Mouse (Mus musculus) CH12.LX (cell line): ENCODE measurements around the gene Kirrel3. TPM values are rescaled to one million over a fixed set of nuclear protein-coding genes. Genes with fewer than 3 reads are reported as not detected.

Experiments
- DNase-seq: peaks from one replicate; pipeline ENCODE4 v3.0.0-alpha.2; 2013; ENCODE audit errors: extremely low read depth
- H3K27ac ChIP-seq: 2 replicates; pipeline ENCODE4 v1.5.1; 2012; ENCODE audit warnings: low read depth, mild to moderate bottlenecking, control low read depth, moderate library complexity; ENCODE audit not compliant: insufficient read depth
- H3K27me3 ChIP-seq: replicated peaks from 2 replicates; pipeline ENCODE3; 2012; ENCODE audit warnings: inconsistent platforms
- H3K36me3 ChIP-seq, 2 experiments: replicated peaks in 1 of 2; 2 replicates each; pipeline versions ENCODE3 to v1.6.1; 2012; ENCODE audit warnings: inconsistent platforms in 1 of 2, low read length in 1 of 2, mild to moderate bottlenecking in 1 of 2, mixed read lengths in 1 of 2, moderate library complexity in 1 of 2; ENCODE audit not compliant: control insufficient read depth in 1 of 2, insufficient read depth in 1 of 2
- H3K4me1 ChIP-seq, 2 experiments: 2 replicates each; pipeline ENCODE4 v1.6.1; 2012; ENCODE audit warnings: inconsistent platforms in 1 of 2, moderate library complexity in 1 of 2; ENCODE audit not compliant: insufficient read depth in 2 of 2, control insufficient read depth in 1 of 2
- H3K4me2 ChIP-seq: 2 replicates; pipeline ENCODE4 v1.6.1; 2012; ENCODE audit warnings: low read depth, mild to moderate bottlenecking, control low read depth; ENCODE audit not compliant: poor library complexity, insufficient read depth, severe bottlenecking
- H3K4me3 ChIP-seq, 3 experiments: fragments of 150-350 bp in 1 of 3; sonication (generic) in 1 of 3; replicated peaks in 1 of 3; 2 replicates each; pipeline versions ENCODE3 to v1.5.1; 2011 to 2012; ENCODE audit warnings: low read depth in 2 of 3, low read length in 2 of 3, mild to moderate bottlenecking in 2 of 3, moderate library complexity in 2 of 3, control low read depth in 1 of 3, improper control_type of control experiment in 1 of 3, inconsistent platforms in 1 of 3, mixed read lengths in 1 of 3; ENCODE audit not compliant: poor library complexity in 1 of 3
- H3K79me2 ChIP-seq: replicated peaks from 2 replicates; pipeline ENCODE4 v1.6.1; 2012; ENCODE audit warnings: mild to moderate bottlenecking, moderate library complexity; ENCODE audit not compliant: control insufficient read depth, poor library complexity, insufficient read depth, severe bottlenecking; ENCODE audit errors: extremely low read depth
- H3K9ac ChIP-seq: 2 replicates; pipeline ENCODE4 v1.6.1; 2012; ENCODE audit warnings: low read depth, mild to moderate bottlenecking, control low read depth, moderate library complexity; ENCODE audit not compliant: insufficient read depth
- H3K9me3 ChIP-seq: replicated peaks from 2 replicates; pipeline ENCODE3; 2012; ENCODE audit warnings: low read length, inconsistent platforms, mixed read lengths
- CHD1 ChIP-seq: IDR thresholded peaks from 2 replicates; pipeline ENCODE4 v1.6.1; 2012; ENCODE audit warnings: low read depth, low read length, improper control_type of control experiment, inconsistent platforms
- CHD2 ChIP-seq: IDR thresholded peaks from 2 replicates; pipeline ENCODE4 v1.6.1; 2011; ENCODE audit warnings: low read length, improper control_type of control experiment
- CTCF ChIP-seq, 2 experiments: IDR thresholded peaks in 1 of 2; conservative IDR thresholded peaks in 1 of 2; 2 replicates each; pipeline ENCODE4 v1.5.1; 2011 to 2012; ENCODE audit warnings: low read depth in 2 of 2, low read length in 2 of 2, improper control_type of control experiment in 1 of 2, inconsistent platforms in 1 of 2, mild to moderate bottlenecking in 1 of 2, moderate library complexity in 1 of 2
- E2F4 ChIP-seq: IDR thresholded peaks from 2 replicates; pipeline ENCODE4 v1.6.1; 2011; ENCODE audit warnings: low read depth, low read length, improper control_type of control experiment; ENCODE audit not compliant: insufficient replicate concordance
- EP300 ChIP-seq: IDR thresholded peaks from 2 replicates; pipeline ENCODE4 v1.6.1; 2011; ENCODE audit warnings: low read length, improper control_type of control experiment
- HCFC1 ChIP-seq: IDR thresholded peaks from 2 replicates; pipeline ENCODE4 v1.6.1; 2012; ENCODE audit warnings: low read depth, mild to moderate bottlenecking, inconsistent platforms, low read length, improper control_type of control experiment
- JUN ChIP-seq: IDR thresholded peaks from 2 replicates; pipeline ENCODE4 v1.6.1; 2011; ENCODE audit warnings: low read depth, mild to moderate bottlenecking, low read length, improper control_type of control experiment, moderate library complexity; ENCODE audit not compliant: insufficient read depth
- MEF2A ChIP-seq: IDR thresholded peaks from 2 replicates; pipeline ENCODE4 v1.6.1; 2014; ENCODE audit warnings: low read depth, mild to moderate bottlenecking, inconsistent platforms, low read length, improper control_type of control experiment, borderline replicate concordance
- MYC ChIP-seq: IDR thresholded peaks from 2 replicates; pipeline ENCODE4 v1.6.1; 2011; ENCODE audit warnings: low read depth, mild to moderate bottlenecking, improper control_type of control experiment, low read length
- NELFE ChIP-seq: IDR thresholded peaks from 2 replicates; pipeline ENCODE4 v1.6.1; 2011; ENCODE audit warnings: low read depth, low read length, improper control_type of control experiment
- PAX5 ChIP-seq: IDR thresholded peaks from 2 replicates; pipeline ENCODE4 v1.6.1; 2012; ENCODE audit warnings: low read length, inconsistent platforms, mixed read lengths
- POLR2A ChIP-seq: IDR thresholded peaks from 2 replicates; pipeline ENCODE4 v1.6.1; 2011; ENCODE audit warnings: low read depth, mild to moderate bottlenecking, improper control_type of control experiment, low read length
- POLR2AphosphoS2 ChIP-seq: IDR thresholded peaks from 2 replicates; pipeline ENCODE4 v1.6.1; 2011; ENCODE audit warnings: low read depth, low read length, improper control_type of control experiment
- RAD21 ChIP-seq: IDR thresholded peaks from 2 replicates; pipeline ENCODE4 v1.6.1; 2011; ENCODE audit warnings: low read depth, mild to moderate bottlenecking, low read length, improper control_type of control experiment, moderate library complexity
- SIN3A ChIP-seq: IDR thresholded peaks from 2 replicates; pipeline ENCODE4 v1.6.1; 2012; ENCODE audit warnings: low read length, improper control_type of control experiment, inconsistent platforms
- SMC3 ChIP-seq: IDR thresholded peaks from 2 replicates; pipeline ENCODE4 v1.6.1; 2011; ENCODE audit warnings: low read depth, low read length, improper control_type of control experiment
- TBP ChIP-seq: conservative IDR thresholded peaks from 2 replicates; pipeline ENCODE4 v1.6.1; 2011; ENCODE audit warnings: low read depth, low read length, improper control_type of control experiment
- TCF12 ChIP-seq: IDR thresholded peaks from 2 replicates; pipeline ENCODE4 v1.6.1; 2014; ENCODE audit warnings: low read depth, mild to moderate bottlenecking, inconsistent platforms, low read length, improper control_type of control experiment
- USF1 ChIP-seq: IDR thresholded peaks from 2 replicates; pipeline ENCODE4 v1.6.1; 2014; ENCODE audit warnings: low read depth, mild to moderate bottlenecking, inconsistent platforms, low read length, improper control_type of control experiment
- ZC3H11A ChIP-seq: IDR thresholded peaks from 2 replicates; pipeline ENCODE4 v1.6.1; 2012; ENCODE audit warnings: low read depth, mild to moderate bottlenecking, inconsistent platforms, low read length, improper control_type of control experiment
- ZMIZ1 ChIP-seq: IDR thresholded peaks from 2 replicates; pipeline ENCODE4 v1.6.1; 2012; ENCODE audit warnings: low read depth, mild to moderate bottlenecking, inconsistent platforms, low read length, improper control_type of control experiment
- ZNF384 ChIP-seq: IDR thresholded peaks from 2 replicates; pipeline ENCODE4 v1.6.1; 2012; ENCODE audit warnings: low read depth, low read length, improper control_type of control experiment, inconsistent platforms
- dilution Hi-C: fragments of 300-500 bp; cut with MboI; formaldehyde crosslinking; loops from 2 replicates; pipeline ENCODE4 v1.14.3; 2020; ENCODE audit warnings: low sequenced_read_pairs; ENCODE audit not compliant: extremely low pct_unique_long_range_greater_than_20kb, extremely low pct_ligation_motif_present
- in situ Hi-C: fragments of 300-500 bp; cut with MboI; formaldehyde crosslinking; loops from 3 replicates; pipeline ENCODE4 v1.14.3; 2019; ENCODE audit warnings: low sequenced_read_pairs, low pct_ligation_motif_present, low pct_unique_long_range_greater_than_20kb, mixed read lengths
- polyA plus RNA-seq: library from polyadenylated mRNA; unstranded; fragments of >175 nt; gene quantifications from 2 replicates; pipeline ENCODE4 v1.2.1, GENCODE M21; 2012; ENCODE audit warnings: low read depth; ENCODE audit not compliant: insufficient read length
- total RNA-seq, 2 experiments: library from RNA; depleted of rRNA; stranded (reverse); fragments of 300-350 nt in 1 of 2; fragments of >200 nt in 1 of 2; gene quantifications; 2 replicates each; pipeline ENCODE4 v1.2.3; 2012 to 2014

The Kirrel3 gene
- total and polyA plus RNA-seq, 3 experiments = not detected

- in situ Hi-C loops = no loop called here
- H3K9me3 ChIP-seq = no peaks in the 10 kb centered on the region
- H3K4me2 ChIP-seq = no peak overlapping the region
These were observed 484.3 kb downstream of the Kirrel3 start for GRCm38 (mm10) chr9:34969881-34970490.

GRCm38 (mm10) chr9:34974326-34974725, 488.6 kb downstream of the Kirrel3 start:
- H3K4me1 ChIP-seq = peaks cover 0 to 7% of the 10 kb centered on the region in 2 experiments; a peak in 3 of 4 replicates
- TF ChIP-seq ZC3H11A (no peak), SIN3A (no peak), EP300 (no peak), CHD2 (no peak), CTCF (conservative IDR thresholded peaks at IDR 0.05 in 1 of 2, IDR thresholded peaks at IDR 0.05 in 1 of 2; ENCODE audit: low read depth in 2 of 2, low read length in 2 of 2) (no peak), MYC (no peak), CHD1 (no peak), ZMIZ1 (no peak), TBP (no peak), NELFE (no peak), HCFC1 (no peak), MEF2A (no peak), PAX5 (no peak), JUN (no peak), POLR2A (no peak), TCF12 (no peak), RAD21 (no peak), USF1 (no peak), ZNF384 (no peak)
- no peaks in the 10 kb centered on the region for H3K36me3 ChIP-seq
- in situ Hi-C loops (no loop called here), dilution Hi-C loops (no loop called here)
- H3K4me2 ChIP-seq = no peak overlapping the region
- H3K27me3 ChIP-seq = peaks cover 14% of the 10 kb centered on the region
- H3K27ac ChIP-seq = no peak overlapping the region
- no peaks in the 10 kb centered on the region for H3K79me2 ChIP-seq
- H3K9me3 ChIP-seq = peaks cover 4% of the 10 kb centered on the region
- no peak overlapping the region for H3K4me3 ChIP-seq
- DNase-seq = no peak
- H3K9ac ChIP-seq = no peak overlapping the region

More at GRCm38 (mm10) chr9:34969881-34970490, 484.3 kb downstream of the Kirrel3 start:
- no peaks in the 10 kb centered on the region for H3K36me3 ChIP-seq
- no peak overlapping the region for H3K27ac ChIP-seq
- TF ChIP-seq CHD2 = no peak
- TF ChIP-seq E2F4 = no peak
- no peak for TF ChIP-seq MYC
- TF ChIP-seq USF1 = no peak
- TF ChIP-seq CTCF (conservative IDR thresholded peaks at IDR 0.05 in 1 of 2, IDR thresholded peaks at IDR 0.05 in 1 of 2; ENCODE audit: low read depth in 2 of 2, low read length in 2 of 2) = no peak
- TF ChIP-seq NELFE = no peak
- TF ChIP-seq HCFC1 = no peak
- no peak for TF ChIP-seq POLR2AphosphoS2
- TF ChIP-seq SMC3 = no peak
- no peaks in the 10 kb centered on the region for H3K79me2 ChIP-seq
- no peak overlapping the region for H3K9ac ChIP-seq
- H3K27me3 ChIP-seq = peaks cover 37% of the 10 kb centered on the region
- no peak for DNase-seq
- H3K4me3 ChIP-seq = no peak overlapping the region
- H3K4me1 ChIP-seq = peaks cover 0 to 7% of the 10 kb centered on the region in 2 experiments; a peak in 3 of 4 replicates
- dilution Hi-C loops = no loop called here
